Mouse (Mus musculus) spleen, adult 2 months (tissue): ENCODE measurements around the gene Mbnl1.

ENCODE experiments used
- CTCF ChIP-seq: fragments of 200-500 bp; IDR thresholded peaks from 2 replicates; pipeline ENCODE4 v1.5.1; 2011; ENCODE audit warnings: mild to moderate bottlenecking, inconsistent platforms; ENCODE audit not compliant: insufficient read depth, insufficient read length, insufficient replicate concordance; ENCODE audit errors: extremely low read depth
- POLR2A ChIP-seq: fragments of 200-500 bp; IDR thresholded peaks from 2 replicates; pipeline ENCODE4 v1.6.1; 2011; ENCODE audit warnings: low read depth, low read length, inconsistent platforms

GRCm38 (mm10) chr3:60506821-60507220, 34.2 kb downstream of the Mbnl1 start:
- TF ChIP-seq CTCF (no peak), POLR2A (no peak)
